Mouse (Mus musculus) forebrain, embryonic 15.5 days (tissue): Measurements from ENCODE around the gene Kif5c. TPM values are rescaled to one million over a fixed set of nuclear protein-coding genes. Genes with fewer than 3 reads are reported as not detected.

Experiments used
- ATAC-seq: fragments of 200-750 bp; cut with Nextera tagmentation; replicated peaks from 2 replicates; pipeline ENCODE4 v1.8.0; 2017; ENCODE audit warnings: mild to moderate bottlenecking, moderate TSS enrichment, moderate library complexity
- H3K27ac ChIP-seq: fragments of 300-500 bp; sonication (generic); replicated peaks from 2 replicates; pipeline ENCODE4 v1.5.1; 2015; ENCODE audit warnings: mild to moderate bottlenecking, inconsistent platforms
- H3K27me3 ChIP-seq: fragments of 300-500 bp; sonication (generic); 2 replicates; pipeline ENCODE4 v1.6.1; 2015; ENCODE audit warnings: inconsistent platforms
- H3K36me3 ChIP-seq: fragments of 300-500 bp; sonication (generic); 2 replicates; pipeline ENCODE4 v1.6.1; 2015; ENCODE audit warnings: mild to moderate bottlenecking, inconsistent platforms
- H3K4me1 ChIP-seq: fragments of 300-500 bp; sonication (generic); 2 replicates; pipeline ENCODE4 v1.6.1; 2015; ENCODE audit warnings: inconsistent platforms
- H3K4me2 ChIP-seq: fragments of 300-500 bp; sonication (generic); replicated peaks from 2 replicates; pipeline ENCODE4 v1.6.1; 2015; ENCODE audit warnings: mild to moderate bottlenecking, inconsistent platforms
- H3K4me3 ChIP-seq: fragments of 300-500 bp; sonication (generic); 2 replicates; pipeline ENCODE4 v1.5.1; 2015; ENCODE audit warnings: mild to moderate bottlenecking, inconsistent platforms
- H3K9ac ChIP-seq: fragments of 300-500 bp; sonication (generic); replicated peaks from 2 replicates; pipeline ENCODE4 v1.6.1; 2015; ENCODE audit warnings: mild to moderate bottlenecking, inconsistent platforms
- H3K9me3 ChIP-seq: fragments of 300-500 bp; sonication (generic); 2 replicates; pipeline ENCODE4 v1.6.1; 2016; ENCODE audit warnings: inconsistent platforms
- WGBS: fragments of 180-500 bp; shearing (Covaris S2); methylation state at CpG from one replicate; pipeline ENCODE4 v1.1.7; 2015; ENCODE audit warnings: mixed read lengths; 5-methylcytosine and 5-hydroxymethylcytosine counted together
- polyA plus RNA-seq: library from polyadenylated mRNA; unstranded; fragments of >200 nt; fragmentation: Nextera tagmentation; extraction: Ambion mirVana; gene quantifications from 2 replicates; pipeline ENCODE4 v1.2.1, GENCODE M21; 2015

Kif5c gene
- polyA plus RNA-seq, 1 experiment from 2014 or later, result 171 TPM

DNA sequence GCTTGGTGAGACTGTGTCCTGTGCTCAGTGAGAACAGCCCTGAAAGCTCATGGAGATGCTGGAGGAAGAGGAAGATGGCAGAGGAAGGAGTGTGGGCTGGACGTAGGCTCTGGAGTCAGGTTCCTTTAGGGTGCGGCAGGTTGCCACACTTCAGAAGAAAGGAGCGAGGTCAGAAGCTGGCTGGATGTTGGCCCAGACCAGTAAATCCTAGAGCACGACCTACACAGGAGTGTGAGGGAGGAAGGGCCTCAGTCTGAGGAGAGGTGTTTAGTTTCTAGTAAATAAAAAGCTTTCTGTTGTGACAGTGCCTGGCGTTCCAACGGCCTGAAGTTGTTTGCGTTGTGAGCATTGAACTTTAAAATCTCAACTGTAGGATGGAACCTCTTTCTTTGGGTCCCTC is 59.3 kb downstream of the Kif5c start:
- ATAC-seq, result no peak
- H3K36me3 ChIP-seq, result peaks cover 6% of the 10 kb centered on the region; the same call in 1 of the 2 replicates
- H3K27ac ChIP-seq, result peak overlapping the region; percentile 48; the same call in 1 of the 2 replicates
- H3K4me3 ChIP-seq, result no peak overlapping the region
- H3K9me3 ChIP-seq, result no peaks in the 10 kb centered on the region
- H3K27me3 ChIP-seq, result no peaks in the 10 kb centered on the region
- H3K4me2 ChIP-seq, result no peak overlapping the region
- H3K4me1 ChIP-seq, result peaks cover 38% of the 10 kb centered on the region
- H3K9ac ChIP-seq, result no peak overlapping the region
- WGBS, result 71% methylated on average over 7 of the region's 7 CpGs

DNA sequence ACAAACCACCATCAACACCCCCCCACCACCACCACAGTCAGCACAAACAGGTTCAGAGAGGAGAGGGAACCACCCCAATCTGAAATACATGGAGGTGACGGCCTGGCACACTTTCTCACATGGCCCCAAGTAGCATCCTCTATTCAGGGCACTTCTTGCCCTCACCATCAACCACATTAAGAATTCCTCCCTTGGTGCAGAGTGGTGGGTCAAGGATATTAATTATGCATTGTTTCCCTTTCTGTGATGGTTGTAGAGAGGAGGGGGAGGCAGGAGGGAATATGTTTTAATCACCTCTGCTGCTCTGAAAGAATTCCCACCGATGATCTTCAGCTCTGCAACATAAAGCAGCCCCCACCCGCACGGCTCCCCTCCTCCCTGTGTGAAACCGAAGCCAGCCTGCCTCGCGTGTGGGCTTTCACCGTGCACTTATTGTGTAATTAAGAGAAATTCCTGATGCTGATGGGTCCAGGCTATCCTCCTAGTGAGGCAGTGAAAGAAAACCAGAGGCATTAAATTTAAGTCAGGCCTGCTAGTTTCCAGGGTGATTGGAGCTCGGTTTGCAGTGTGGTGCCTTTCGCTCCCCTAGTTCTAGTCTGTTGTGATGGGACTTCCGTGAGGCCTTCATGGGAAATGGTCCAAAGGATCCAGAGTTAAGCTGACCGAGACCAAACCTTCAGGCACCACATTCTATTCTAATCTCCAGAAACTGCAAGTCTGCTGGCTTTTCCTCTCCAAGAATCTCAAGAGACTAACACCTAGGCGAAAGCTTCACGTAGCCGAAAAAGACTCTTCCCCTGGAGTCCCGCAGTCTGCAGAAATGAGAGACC is 60.3 kb downstream of the Kif5c start:
- no peak overlapping the region for H3K4me2 ChIP-seq
- H3K9me3 ChIP-seq, result no peaks in the 10 kb centered on the region
- WGBS, result 44% methylated on average over 16 of the region's 16 CpGs
- peak overlapping the region; percentile 51 for H3K27ac ChIP-seq
- H3K4me3 ChIP-seq, result no peak overlapping the region
- peaks cover 41% of the 10 kb centered on the region for H3K4me1 ChIP-seq
- peak; percentile 47; the same call in 1 of the 2 replicates for ATAC-seq
- H3K36me3 ChIP-seq, result peaks cover 6% of the 10 kb centered on the region; the same call in 1 of the 2 replicates
- no peak overlapping the region for H3K9ac ChIP-seq
- no peaks in the 10 kb centered on the region for H3K27me3 ChIP-seq

DNA sequence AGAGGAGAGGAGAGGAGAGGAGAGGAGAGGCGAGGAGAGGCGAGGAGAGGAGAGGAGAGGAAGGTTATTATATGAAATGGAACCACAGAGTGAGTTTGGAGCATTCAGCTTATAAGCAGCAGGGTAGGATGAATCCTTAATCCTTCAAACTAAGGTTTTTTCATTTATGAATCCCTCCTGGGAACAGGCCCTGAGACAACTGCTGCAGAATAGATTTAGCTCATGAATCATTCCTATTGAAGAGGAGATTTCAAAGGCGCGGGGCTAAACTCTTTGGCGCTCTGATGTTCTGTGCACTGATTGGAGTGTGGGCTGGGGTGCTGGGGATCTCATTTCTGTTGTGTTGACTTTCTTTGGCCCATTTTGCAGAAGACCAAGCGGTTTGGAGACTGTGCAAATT is 63.7 kb downstream of the Kif5c start:
- Histone ChIP-seq H3K27ac (peak overlapping the region; percentile 19; the same call in 1 of the 2 replicates), H3K4me3 (no peak overlapping the region), H3K27me3 (no peaks in the 10 kb centered on the region), H3K9ac (no peak overlapping the region), H3K4me1 (peaks cover 45% of the 10 kb centered on the region), H3K9me3 (no peaks in the 10 kb centered on the region), H3K36me3 (peaks cover 10% of the 10 kb centered on the region; the same call in 1 of the 2 replicates), H3K4me2 (no peak overlapping the region)
- ATAC-seq, result no peak
- 55% methylated on average over 6 of the region's 6 CpGs for WGBS

DNA sequence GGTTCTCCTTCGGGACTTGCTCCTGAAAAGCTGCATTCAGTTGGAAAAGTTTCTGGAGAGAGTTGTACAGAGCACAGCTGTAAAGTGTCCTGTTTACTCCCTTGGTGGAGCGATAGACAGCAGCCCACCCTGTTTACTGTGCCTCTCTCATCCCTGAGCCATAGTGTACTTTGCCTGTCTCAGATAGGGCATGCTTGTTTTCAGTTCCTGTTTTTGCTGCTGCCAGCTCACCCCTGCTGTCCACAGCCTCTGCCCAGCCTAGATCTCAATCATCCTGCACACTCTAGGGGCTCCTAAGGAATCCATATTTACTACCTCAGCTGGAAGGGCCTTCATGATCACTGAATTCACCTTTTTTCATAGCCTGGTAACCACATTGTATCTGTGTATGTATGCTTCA is 65.7 kb downstream of the Kif5c start:
- Histone ChIP-seq H3K36me3 (peaks cover 13% of the 10 kb centered on the region; the same call in 1 of the 2 replicates), H3K4me1 (peaks cover 25% of the 10 kb centered on the region), H3K27me3 (no peaks in the 10 kb centered on the region), H3K4me2 (no peak overlapping the region), H3K27ac (no peak overlapping the region), H3K9me3 (no peaks in the 10 kb centered on the region), H3K4me3 (no peak overlapping the region), H3K9ac (no peak overlapping the region)
- ATAC-seq, result no peak
- 70% methylated on average over 2 of the region's 2 CpGs for WGBS

DNA sequence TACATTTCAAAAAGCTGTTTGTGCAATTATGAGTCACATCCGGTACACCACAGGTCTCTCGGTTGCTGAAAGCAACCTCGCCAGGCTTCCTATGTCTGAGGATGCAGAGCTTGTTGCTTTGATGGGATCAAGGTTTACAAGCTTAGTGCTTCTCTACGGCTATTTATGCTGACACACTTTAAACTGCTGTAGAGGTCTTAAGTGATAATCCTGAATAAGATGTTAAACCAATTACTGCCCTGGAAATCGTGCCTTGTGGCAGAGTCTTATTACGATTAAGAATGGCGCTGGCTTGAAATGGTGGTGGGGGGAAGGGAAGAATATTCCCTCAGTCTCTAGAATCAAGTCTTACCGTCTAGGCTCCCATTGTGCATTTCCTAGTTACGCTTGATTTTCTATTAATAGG is 71.3 kb downstream of the Kif5c start:
- no peaks in the 10 kb centered on the region for H3K9me3 ChIP-seq
- peaks cover 3% of the 10 kb centered on the region; the same call in 1 of the 2 replicates for H3K36me3 ChIP-seq
- H3K27ac ChIP-seq, result peak overlapping the region; percentile 38; the same call in 1 of the 2 replicates
- no peaks in the 10 kb centered on the region for H3K27me3 ChIP-seq
- no peak overlapping the region for H3K9ac ChIP-seq
- H3K4me3 ChIP-seq, result no peak overlapping the region
- WGBS, result 34% methylated on average over 9 of the region's 9 CpGs
- ATAC-seq, result no peak; the same call in 1 of the 2 replicates
- H3K4me1 ChIP-seq, result peaks cover 44% of the 10 kb centered on the region
- H3K4me2 ChIP-seq, result no peak overlapping the region

DNA sequence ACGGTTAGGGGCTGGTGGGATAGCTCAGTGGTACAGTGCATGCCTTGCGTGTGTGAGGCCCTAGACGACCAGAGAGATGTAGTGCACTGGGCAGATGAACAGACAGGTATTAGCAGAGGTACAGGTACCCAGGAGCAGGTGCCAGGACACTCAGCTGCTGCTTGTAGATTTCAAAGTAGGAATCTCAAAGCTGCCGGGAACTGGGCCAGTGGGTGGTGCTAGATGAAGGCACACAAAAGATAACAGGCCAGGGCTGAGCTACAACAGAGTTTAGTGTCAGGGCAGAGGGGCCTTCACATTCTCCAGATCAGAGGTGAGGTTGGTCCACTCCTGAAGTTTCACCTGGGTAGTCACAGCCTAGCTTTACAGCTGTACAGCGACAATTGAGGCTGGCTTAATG is 72.3 kb downstream of the Kif5c start:
- Histone ChIP-seq H3K27me3 (no peaks in the 10 kb centered on the region), H3K4me2 (no peak overlapping the region), H3K4me3 (no peak overlapping the region), H3K4me1 (peaks cover 44% of the 10 kb centered on the region), H3K9me3 (no peaks in the 10 kb centered on the region), H3K36me3 (peaks cover 10% of the 10 kb centered on the region; the same call in 1 of the 2 replicates), H3K9ac (no peak overlapping the region), H3K27ac (no peak overlapping the region)
- peak; percentile 39; the same call in 1 of the 2 replicates for ATAC-seq
- 69% methylated on average over 5 of the region's 5 CpGs for WGBS

DNA sequence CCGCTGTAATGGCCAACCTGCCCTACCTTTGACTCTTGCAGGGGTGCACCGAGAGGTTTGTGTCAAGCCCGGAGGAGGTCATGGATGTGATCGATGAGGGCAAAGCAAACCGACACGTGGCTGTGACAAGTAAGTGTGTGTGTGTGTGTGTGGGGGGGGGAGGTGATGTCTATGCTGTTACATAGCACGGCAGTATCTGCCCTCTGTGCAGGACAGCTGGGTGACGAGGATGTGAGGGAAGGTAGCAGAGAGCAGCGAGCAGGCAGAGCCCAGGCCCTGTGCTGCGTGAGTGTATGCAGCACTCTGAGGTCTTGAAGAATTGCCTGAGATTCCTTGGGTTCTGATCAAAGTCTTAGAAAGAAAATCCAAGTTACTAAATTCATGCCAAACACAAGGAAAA is 75.6 kb downstream of the Kif5c start:
- H3K9ac ChIP-seq, result no peak overlapping the region
- ATAC-seq, result no peak
- H3K4me1 ChIP-seq, result peaks cover 44% of the 10 kb centered on the region
- no peak overlapping the region for H3K4me3 ChIP-seq
- peaks cover 21% of the 10 kb centered on the region for H3K36me3 ChIP-seq
- no peaks in the 10 kb centered on the region for H3K27me3 ChIP-seq
- H3K4me2 ChIP-seq, result no peak overlapping the region
- H3K9me3 ChIP-seq, result no peaks in the 10 kb centered on the region
- 72% methylated on average over 10 of the region's 10 CpGs for WGBS
- no peak overlapping the region for H3K27ac ChIP-seq

DNA sequence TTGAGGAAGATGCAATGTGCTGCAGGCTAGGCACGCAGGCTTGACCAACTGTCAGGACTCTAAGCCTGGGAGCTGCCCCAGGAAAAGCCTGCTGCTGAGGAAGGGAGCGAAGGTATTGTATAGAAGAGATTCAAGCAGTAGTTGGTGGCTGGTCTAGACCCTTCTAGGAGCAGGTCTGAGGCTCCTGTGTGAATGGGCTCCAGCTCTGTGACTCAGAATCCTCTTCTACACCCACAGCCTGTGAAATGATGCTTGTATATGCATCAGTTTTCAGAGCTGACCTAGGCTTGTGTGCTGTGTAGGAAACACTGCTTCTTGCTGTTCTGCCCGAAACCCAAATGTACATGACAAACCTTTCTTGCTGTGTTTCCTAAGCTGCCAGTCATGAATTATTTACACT is 76.4 kb downstream of the Kif5c start:
- Histone ChIP-seq H3K4me1 (peaks cover 36% of the 10 kb centered on the region), H3K4me3 (no peak overlapping the region), H3K36me3 (peaks cover 28% of the 10 kb centered on the region), H3K27me3 (no peaks in the 10 kb centered on the region), H3K4me2 (no peak overlapping the region), H3K9me3 (no peaks in the 10 kb centered on the region), H3K27ac (no peak overlapping the region), H3K9ac (no peak overlapping the region)
- 85% methylated on average over 3 of the region's 3 CpGs for WGBS
- ATAC-seq, result no peak

DNA sequence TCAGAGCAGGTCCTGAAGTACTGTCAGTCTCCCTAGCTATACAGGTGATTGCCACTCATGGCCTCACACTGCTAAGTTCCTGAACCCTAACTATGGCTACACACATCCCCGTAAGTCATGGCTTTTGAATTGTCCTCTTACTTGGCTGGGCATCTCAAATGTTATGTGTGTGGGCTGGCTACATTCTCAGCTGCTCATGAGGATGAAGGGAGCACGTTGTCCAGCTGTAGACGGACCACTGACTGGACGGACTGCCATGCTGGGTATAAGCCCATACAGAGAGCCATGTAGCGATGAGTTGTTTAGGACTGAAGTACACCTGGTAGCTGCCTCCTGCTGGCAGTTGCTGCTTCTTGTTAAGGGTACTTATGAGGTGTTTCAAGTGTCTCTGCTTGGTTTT is 79.8 kb downstream of the Kif5c start:
- Histone ChIP-seq H3K4me3 (no peak overlapping the region), H3K4me1 (peaks cover 8% of the 10 kb centered on the region), H3K4me2 (no peak overlapping the region), H3K27me3 (no peaks in the 10 kb centered on the region), H3K9me3 (no peaks in the 10 kb centered on the region), H3K36me3 (peaks cover 53% of the 10 kb centered on the region), H3K9ac (no peak overlapping the region), H3K27ac (no peak overlapping the region)
- ATAC-seq, result no peak
- WGBS, result 95% methylated on average over 5 of the region's 5 CpGs

DNA sequence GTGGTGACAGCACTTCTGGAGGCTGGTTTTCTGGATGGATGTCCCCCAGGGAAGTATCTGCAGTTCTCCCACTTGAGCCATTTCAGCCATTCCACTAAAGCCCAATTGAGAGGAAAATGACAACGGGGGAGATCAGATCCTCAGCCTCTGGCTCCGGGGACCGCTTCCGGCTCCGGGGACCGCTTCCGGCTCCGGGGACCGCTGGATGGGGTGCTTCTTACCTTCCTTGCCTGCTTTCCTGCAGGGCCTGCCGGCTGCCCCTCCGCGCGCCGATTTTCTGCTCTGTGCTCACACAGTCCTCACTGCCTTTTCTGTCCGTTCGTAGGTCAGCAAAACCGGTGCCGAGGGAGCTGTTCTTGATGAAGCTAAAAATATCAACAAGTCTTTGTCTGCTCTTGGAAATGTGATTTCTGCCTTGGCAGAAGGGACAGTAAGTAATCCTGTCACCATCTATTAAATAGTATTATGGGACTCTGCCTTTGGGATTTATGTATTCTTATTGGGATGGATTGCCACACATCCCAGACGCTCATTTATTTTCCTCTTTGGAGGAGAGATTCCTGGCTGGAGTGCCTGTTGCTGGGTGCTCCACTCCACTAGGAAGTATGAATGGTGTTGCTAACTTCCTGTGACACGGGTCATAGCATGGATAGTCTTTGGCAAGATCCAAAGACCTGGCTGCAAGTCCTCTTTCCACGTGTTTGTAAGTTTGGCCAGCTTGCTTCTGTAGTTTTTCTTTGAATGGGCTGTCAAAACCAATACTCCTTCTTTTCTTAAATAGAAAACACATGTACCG is 81.3 kb downstream of the Kif5c start:
- Histone ChIP-seq H3K4me3 (no peak overlapping the region), H3K36me3 (peaks cover 68% of the 10 kb centered on the region), H3K4me1 (no peaks in the 10 kb centered on the region), H3K9ac (no peak overlapping the region), H3K27me3 (no peaks in the 10 kb centered on the region), H3K4me2 (no peak overlapping the region), H3K27ac (no peak overlapping the region), H3K9me3 (no peaks in the 10 kb centered on the region)
- WGBS, result 95% methylated on average over 22 of the region's 22 CpGs
- no peak for ATAC-seq

DNA sequence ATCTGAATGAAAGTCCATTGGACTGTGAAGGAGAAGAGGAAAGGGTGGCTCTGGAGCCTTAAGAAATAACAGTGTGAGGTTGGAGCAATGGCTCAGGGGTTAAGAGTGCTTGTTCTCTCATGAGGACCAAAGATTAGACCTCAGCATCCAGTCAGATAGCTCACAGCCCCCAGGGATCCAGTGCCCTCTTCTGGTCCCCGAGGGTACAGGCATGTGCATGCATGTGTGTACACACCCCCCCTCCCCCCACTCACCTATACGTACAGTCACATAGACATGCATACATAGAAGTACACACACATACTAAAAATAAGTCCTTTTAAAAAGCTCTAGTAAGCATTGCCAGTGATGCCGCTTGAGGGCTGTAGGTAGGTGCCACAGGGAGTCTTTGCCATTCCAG is 91.1 kb downstream of the Kif5c start:
- H3K4me2 ChIP-seq, result no peak overlapping the region
- no peak overlapping the region for H3K9ac ChIP-seq
- H3K27ac ChIP-seq, result no peak overlapping the region
- peaks cover 41% of the 10 kb centered on the region for H3K36me3 ChIP-seq
- no peaks in the 10 kb centered on the region for H3K27me3 ChIP-seq
- H3K4me1 ChIP-seq, result no peaks in the 10 kb centered on the region
- no peak for ATAC-seq
- H3K4me3 ChIP-seq, result no peak overlapping the region
- WGBS, result 74% methylated on average over 3 of the region's 3 CpGs
- H3K9me3 ChIP-seq, result no peaks in the 10 kb centered on the region

DNA sequence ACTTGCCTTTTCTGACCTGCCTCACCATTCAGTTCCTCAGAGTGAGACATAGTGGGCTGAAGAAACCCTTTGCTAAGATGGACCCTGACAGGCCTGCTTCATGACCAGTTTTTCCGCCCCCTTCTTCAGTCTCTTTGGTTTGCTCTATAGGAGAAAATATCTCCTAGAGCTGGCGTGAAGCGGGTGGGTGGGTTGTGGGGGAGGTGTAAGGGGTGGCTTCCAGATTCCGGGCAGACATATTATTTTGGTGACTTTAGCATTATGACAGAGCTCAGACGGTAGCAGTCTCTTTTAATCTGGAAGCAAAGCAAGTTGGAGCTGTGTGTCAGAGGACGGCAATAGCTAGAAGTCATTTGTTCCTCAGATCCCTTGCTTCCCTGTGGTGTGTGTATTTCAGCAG is 92.6 kb downstream of the Kif5c start:
- Histone ChIP-seq H3K27me3 (no peaks in the 10 kb centered on the region), H3K4me3 (no peak overlapping the region), H3K36me3 (peaks cover 35% of the 10 kb centered on the region), H3K4me2 (no peak overlapping the region), H3K27ac (0 out of 2 replicates have a peak overlapping the region, but pooled peaks have one; percentile 17), H3K9me3 (no peaks in the 10 kb centered on the region), H3K4me1 (no peaks in the 10 kb centered on the region), H3K9ac (no peak overlapping the region)
- 82% methylated on average over 6 of the region's 6 CpGs for WGBS
- ATAC-seq, result no peak
